Mouse (Mus musculus) kidney, adult 18-20 months (tissue): ENCODE results near the gene Pef1.

Experiments used
- DNase-seq: peaks from one replicate; pipeline ENCODE4 v3.0.0; 2021

Gene Pef1

GRCm38 (mm10) chr4:130140992-130141402 is 38.6 kb downstream of the Pef1 start:
- DNase-seq, result no peak

- DNase-seq, result no peak
Observed at GRCm38 (mm10) chr4:130141786-130142185, 39.4 kb downstream of the Pef1 start.

DNA sequence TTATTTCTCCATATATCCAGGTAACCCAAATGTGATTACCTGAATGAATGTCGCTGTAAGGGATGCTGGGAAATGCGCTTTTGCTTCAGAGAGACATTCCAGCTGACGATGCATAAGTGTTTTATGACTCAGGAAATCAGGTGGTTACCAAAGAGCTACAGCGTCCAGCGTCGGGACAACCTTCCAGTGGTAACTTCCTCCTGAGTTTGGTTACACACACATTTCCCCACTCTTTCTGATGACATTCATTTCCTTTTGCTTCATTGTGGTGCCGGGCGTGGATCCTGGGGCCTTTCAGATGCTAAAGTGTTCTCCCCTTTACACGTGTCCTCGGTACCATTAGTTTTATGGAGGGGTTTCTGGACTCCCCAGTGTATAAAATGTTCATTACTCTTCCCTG is 46.0 kb downstream of the Pef1 start:
- DNase-seq, result no peak

- DNase-seq, result no peak
Observed at GRCm38 (mm10) chr4:130154250-130154649, 51.9 kb downstream of the Pef1 start.

DNA sequence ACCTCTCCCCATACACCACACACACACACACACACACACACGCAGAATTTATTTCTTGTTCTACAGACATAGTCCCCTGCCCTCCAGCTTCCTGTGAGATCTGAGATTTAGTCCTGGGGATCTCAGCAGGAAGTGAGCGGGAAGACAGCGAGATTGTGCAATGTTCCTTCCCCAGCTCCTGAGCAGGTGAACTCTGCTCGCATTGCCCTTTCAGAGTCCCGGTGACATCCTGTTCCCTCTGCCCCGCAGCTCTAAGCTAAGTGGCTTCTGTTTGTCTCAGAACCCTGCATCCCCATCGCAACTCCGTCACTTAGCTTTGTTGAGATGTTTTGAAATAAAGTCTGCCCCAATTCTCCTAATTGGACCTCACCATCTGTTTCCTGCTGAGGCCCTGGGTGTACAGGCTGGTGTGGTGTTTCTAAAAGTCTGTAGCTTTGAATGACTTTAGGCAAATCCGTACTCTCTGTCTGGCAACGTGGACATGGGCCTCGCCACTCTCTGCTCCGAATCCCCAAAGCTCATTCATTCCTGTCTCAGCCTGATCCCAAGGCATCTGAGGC is 54.5 kb downstream of the Pef1 start:
- no peak for DNase-seq

GRCm38 (mm10) chr4:130161349-130161748 is 59.0 kb downstream of the Pef1 start:
- DNase-seq, result no peak

- DNase-seq, result peak; percentile 64
Observed at GRCm38 (mm10) chr4:130163391-130163861, 61.1 kb downstream of the Pef1 start.

GRCm38 (mm10) chr4:130164121-130164520 is 61.8 kb downstream of the Pef1 start:
- no peak for DNase-seq

DNA sequence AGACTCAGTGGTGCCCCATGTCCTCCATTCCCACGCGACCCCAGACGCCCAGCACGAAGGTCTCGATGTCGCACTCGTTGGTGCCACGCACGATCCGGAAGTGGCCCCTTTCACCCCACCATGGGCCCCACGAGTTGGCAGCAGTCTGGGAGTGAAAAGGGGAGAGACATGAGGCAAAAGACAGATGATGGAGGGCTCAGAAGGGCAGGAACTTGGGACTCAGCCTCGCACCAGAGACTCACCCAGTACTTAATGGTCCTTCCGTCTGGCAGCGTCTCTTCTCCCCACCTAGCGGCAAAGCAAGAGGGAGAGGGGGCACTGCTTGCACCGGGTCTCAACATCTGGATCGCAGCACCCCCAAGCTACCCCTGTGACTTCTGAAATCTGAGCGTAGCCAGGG is 63.7 kb downstream of the Pef1 start:
- DNase-seq, result no peak

- no peak for DNase-seq
Observed at GRCm38 (mm10) chr4:130166592-130166991, 64.2 kb downstream of the Pef1 start.

DNA sequence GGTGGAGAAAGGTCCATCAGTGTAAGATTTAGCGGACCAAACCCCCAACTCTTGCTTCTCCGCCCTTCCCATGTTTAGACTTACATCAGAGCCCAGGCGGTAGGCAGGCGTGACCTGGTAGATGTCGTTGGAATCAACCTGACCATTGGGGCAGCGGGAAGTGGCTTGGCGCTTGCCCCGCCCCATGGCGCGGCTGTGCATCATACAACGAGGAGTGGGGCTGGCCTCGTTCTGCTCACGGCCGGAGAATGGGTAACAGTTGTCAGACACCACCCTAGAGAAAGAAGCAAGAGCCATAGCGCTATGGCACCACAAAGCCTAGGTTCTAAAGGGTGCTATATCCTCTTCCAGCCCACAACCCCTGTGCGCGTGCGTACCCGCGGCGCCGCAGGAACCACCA is 65.0 kb downstream of the Pef1 start:
- no peak for DNase-seq

DNA sequence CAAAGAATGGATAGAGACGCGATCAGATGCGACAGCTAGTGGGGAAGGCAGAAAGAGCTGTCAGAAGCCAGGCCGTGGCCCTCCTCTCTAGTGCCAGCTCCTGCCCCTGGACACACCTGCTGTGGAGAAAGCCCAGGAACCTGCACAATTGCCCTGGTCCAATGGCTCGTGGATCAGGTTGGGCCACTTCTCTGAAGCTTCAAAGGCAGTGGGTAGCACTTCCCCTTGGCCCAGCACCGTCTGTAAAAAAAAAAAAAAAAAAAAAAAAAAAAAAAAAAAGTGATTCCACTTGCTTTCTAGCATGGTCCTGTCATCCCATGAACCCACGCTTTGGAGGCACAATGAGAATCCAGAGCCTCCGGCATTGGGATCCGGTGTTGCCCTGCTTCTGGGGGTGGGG is 65.5 kb downstream of the Pef1 start:
- no peak for DNase-seq

- peak; percentile 94 for DNase-seq
Observed at GRCm38 (mm10) chr4:130168280-130169183, 66.2 kb downstream of the Pef1 start.

DNA sequence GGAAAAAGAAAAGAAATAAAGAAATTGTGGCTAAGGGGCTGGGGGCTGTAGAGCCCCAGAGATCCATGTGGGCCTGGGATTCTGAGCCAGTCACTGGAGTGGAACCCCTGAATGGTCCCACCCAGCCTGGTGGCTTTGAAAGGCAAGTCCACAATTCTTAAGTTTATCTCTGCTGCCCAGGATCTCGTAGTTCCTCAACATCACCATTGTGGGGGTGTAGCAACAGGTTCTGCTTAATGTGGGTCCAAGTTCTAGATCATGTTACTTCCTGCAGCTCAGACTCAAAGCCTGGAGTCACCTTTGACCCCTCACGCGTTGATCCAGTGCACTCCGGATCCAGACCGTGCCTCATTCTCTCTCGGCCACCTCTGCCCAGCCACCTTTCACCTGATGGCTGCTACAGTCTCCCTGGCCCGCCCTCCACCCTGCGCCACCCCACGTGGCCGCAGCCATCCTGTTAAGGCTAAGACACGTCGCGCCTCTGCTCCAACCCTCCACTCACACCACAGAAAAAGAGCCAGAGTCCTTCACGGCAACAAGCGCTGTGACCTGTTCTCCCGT is 67.1 kb downstream of the Pef1 start:
- DNase-seq, result peak; percentile 56

DNA sequence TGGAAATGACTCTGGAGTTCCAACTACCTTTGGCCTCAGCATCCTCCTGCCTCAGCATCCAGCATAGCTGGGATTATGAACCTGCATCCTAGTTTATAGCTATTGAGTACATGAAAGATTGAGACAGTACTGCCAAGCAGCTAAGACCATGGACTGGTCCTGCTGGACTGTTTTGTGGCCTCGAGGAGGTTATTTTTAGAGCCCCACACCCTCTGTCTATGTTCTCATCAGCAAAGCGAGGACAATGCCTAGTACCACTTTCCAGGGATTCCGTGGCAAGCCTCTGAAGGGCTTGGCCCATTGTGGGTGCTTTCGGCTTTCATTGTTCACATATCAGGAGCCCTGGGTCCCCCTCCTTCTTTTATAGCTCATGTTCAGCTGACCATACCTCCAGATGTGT is 68.0 kb downstream of the Pef1 start:
- DNase-seq, result no peak

- DNase-seq, result peak; percentile 91
Observed at GRCm38 (mm10) chr4:130171951-130172765, 69.8 kb downstream of the Pef1 start.

- DNase-seq, result peak; percentile 48
Observed at GRCm38 (mm10) chr4:130173060-130173822, 70.9 kb downstream of the Pef1 start.

- peak; percentile 57 for DNase-seq
Observed at GRCm38 (mm10) chr4:130173911-130174311, 71.6 kb downstream of the Pef1 start.

DNA sequence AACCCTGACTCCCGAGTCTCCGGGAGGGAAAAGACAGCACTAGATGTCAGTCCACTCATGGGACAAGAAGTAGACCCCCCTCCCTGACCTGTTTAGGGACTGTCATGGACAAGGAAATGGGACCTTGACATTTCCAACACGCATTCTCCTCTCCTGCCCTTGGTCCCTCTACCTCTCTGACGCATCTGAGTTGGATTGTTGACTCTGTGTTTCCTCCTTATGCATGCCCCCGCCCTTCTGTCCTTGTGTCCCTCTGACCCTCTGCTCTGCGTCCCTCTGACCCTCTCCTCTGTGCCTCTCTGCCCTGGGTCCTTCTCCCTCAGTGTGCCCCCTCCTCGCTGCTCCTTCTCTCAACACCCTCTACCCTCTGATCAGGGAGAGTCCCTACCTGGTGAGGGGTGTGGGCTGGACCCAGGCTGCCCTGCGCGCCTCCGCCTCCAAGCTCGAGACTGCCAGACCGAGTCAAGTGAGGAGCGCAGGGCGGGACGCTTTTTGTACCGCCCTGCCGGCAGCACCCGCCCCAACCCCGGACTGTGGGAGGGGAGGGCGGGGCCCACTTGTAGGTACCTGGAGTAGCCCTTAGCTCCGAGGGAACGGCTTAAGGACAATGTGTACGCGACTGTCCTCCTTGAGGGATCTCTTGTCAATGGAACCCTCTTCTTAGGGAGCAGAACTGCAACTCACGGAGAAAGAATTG is 72.1 kb downstream of the Pef1 start:
- DNase-seq, result peak; percentile 89

DNA sequence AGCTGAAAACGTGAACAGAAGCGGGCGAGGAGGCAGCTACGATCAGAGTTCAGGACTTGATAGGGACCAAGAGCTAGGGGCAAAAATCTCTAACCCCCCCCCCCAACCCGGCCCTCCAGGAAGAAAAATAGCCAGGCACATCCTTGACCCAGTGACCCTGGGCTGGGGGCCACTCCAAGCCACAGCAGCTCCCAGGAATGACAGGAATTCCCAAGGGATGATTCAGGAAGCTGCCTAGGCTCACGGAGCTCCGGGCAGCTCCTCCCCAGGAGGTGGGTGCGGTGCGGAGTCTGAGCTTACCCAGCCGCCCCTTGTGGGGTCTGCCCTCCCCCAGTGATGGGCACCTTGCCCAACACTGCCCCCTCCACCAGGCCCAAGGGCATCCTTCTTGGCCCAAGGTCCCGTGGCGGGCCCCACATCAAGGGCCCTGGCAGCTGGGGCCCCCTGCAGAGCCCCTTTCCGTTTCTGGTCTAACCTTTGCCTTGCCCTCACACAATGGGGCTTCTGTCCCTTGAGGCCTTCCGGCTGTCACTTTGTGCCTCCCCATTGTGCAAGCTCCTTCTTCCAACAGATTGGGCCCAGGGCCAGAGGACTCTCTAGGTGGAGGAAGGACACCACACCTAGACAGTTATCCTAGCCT is 72.8 kb downstream of the Pef1 start, which contains the start of gene Tinagl1:
TSS of gene Tinagl1 (minus strand) at position 51 of the 640 bp plus-strand sequence.
- DNase-seq, result peak; percentile 66

- DNase-seq, result no peak
Observed at GRCm38 (mm10) chr4:130176156-130176720, 73.9 kb downstream of the Pef1 start.
